Mouse (Mus musculus) brain, embryonic 14.5 days (tissue): ENCODE results near the gene Usp20.

Experiments
- CTCF ChIP-seq: fragments of 200-500 bp; IDR thresholded peaks from 2 replicates; pipeline ENCODE4 v1.5.1; 2012; ENCODE audit warnings: inconsistent platforms, mild to moderate bottlenecking, moderate library complexity, borderline replicate concordance; ENCODE audit not compliant: insufficient read depth, insufficient read length; ENCODE audit errors: extremely low read depth
- POLR2A ChIP-seq: fragments of 200-500 bp; IDR thresholded peaks from 2 replicates; pipeline ENCODE4 v1.6.1; 2012; ENCODE audit warnings: mild to moderate bottlenecking, inconsistent platforms, borderline replicate concordance; ENCODE audit not compliant: poor library complexity, insufficient read depth, insufficient read length, severe bottlenecking; ENCODE audit errors: extremely low read depth

- peak; percentile 92 for TF ChIP-seq POLR2A
- peak; percentile 31; the same call in 1 of the 2 replicates for TF ChIP-seq CTCF
These were observed 29.1 kb upstream of the Usp20 start, which contains the start of gene Tor1b for GRCm38 (mm10) chr2:30952824-30953490.
